Mouse (Mus musculus) retina, postnatal 7 days (tissue): ENCODE measurements at regions not wholly inside any gene's neighbourhood (a gene's known extent, or its start where the extent isn't known, plus 50 kb on each side); places are given as distances from the start of the nearest gene placed in this dataset.

Experiments
- DNase-seq: peaks from one replicate; pipeline ENCODE4 v3.0.0-alpha.2; 2012; ENCODE audit warnings: low read depth, low spot score

GRCm38 (mm10) chr15:5510056-5510455, 266.1 kb upstream of the Ptger4 start:
- no peak for DNase-seq

- DNase-seq = no peak
These were observed 267.1 kb upstream of the Ptger4 start for GRCm38 (mm10) chr15:5511046-5511445.

DNA sequence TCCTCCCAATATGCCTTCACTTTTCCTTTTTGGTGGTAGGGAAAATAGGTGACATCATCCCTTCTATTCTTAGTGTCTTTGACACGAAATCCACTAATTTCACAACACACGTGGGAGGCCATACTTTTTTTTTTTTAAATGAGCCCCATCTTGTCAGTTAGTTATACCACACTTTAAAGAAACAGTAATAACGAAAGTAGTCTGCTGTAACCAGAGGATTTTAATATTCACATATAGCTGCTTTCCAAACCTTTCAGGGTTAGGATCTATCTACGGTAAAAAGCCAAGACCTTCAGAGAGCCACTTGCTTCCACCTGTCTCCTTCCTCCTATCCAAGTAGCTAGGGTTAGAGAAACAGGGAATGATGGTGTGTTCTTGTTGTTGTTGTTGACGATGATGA, 268.6 kb upstream of the Ptger4 start:
- no peak for DNase-seq

DNA sequence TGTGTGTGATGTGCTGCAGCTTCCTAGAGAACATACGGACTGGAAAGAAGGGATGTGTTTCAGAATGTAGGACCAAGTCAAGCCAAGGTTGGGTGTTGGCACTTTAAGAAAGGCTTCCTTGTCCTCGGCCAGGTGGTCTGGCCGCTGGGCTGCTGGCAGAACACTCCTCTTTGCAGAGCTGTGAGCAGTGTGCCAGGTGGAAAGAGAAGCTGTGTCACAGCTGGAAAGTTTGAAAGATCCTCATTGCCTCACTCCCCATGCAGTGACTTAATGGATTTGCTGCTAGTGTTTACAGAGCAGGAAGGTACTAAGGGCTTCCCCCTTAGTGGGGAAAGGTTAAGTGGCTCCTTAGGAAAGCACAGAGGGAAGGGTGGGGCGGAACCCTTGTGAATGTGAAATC, 269.2 kb upstream of the Ptger4 start:
- DNase-seq = no peak

- DNase-seq = no peak
These were observed 270.2 kb upstream of the Ptger4 start for GRCm38 (mm10) chr15:5514217-5514616.

- DNase-seq = no peak
These were observed 273.4 kb upstream of the Ptger4 start for GRCm38 (mm10) chr15:5517244-5517966.

DNA sequence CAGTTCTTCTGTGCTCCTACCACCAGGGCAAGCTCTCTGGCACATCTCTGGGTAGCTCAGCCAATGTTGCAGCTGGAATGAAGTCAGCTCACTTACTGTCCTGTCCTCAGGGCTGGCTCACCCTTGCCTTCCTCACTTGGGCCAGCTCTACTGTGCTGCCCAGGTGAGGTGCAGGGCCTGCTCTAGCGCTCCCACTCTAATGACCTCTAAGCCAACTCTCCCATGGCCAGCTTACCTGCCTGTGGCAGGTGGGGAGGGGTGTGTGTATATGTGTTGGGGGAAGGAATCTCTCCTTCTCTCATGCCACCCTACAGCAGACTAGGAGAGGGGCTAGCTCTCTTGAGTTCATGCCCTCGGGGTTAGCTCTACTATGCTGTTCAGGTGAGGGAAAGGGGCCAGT, 275.6 kb upstream of the Ptger4 start:
- DNase-seq = no peak

DNA sequence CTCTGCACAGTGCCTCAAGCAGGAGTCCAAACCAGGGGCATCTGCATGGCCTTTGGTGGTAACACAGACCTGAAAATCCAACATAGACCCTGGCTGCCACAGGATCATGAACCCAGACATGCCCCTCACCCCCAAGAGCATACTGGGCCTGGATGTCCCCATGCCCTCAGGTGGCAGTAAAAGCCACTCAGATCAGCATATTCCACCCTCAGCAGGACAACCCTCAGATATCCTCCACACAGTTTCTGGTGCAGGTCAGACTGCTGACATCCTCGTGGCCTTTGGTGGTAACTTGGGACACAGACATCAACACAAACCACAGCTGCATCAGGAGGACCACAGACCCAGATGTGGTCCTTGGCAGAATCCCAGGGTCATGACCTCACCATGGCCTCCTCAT, 276.0 kb upstream of the Ptger4 start:
- no peak for DNase-seq

DNA sequence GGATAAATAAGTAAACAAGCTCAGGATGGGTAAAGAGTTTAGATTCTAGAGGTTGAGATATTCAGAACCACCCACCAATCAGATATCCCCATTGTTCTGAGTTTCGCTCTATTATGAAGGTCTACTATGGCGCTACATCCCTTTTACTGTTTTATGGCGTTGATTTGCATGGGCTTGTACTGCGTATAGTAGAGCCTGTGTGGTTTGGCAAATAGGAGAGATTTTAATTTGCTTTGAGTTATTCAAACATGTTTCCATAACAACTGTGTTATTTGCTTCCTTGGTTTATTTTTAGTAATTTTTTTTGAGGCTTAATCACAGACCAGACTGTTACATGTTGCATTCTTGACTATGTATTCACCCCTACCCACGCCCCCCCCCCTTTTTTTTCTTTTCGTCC, 284.6 kb upstream of the Ptger4 start:
- no peak for DNase-seq

DNA sequence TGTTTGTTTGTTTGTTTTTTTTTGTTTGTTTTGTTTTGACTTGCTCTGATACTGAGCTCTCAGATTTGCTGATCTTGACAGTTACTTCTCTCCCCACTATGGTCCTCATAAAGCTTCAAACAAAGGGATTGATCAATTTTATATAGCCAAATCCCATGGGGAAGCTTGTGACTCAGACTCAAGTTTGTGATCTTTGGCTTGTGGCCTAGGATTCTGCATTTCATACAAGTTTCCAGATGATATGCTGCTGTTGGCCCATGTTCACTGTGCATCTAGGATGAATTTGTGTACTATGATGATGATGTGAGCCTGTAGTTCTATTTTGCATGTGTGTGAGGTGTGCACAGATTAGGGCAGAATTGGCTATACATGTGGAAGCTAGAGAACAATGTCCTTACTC, 289.7 kb upstream of the Ptger4 start:
- no peak for DNase-seq

GRCm38 (mm10) chr15:5537432-5537831, 293.4 kb upstream of the Ptger4 start:
- no peak for DNase-seq

GRCm38 (mm10) chr15:5539301-5539928, 295.4 kb upstream of the Ptger4 start:
- DNase-seq = no peak

- DNase-seq = no peak
These were observed 310.5 kb upstream of the Ptger4 start for GRCm38 (mm10) chr15:5554526-5554925.

- DNase-seq = no peak
These were observed 310.9 kb upstream of the Ptger4 start for GRCm38 (mm10) chr15:5554926-5555325.

GRCm38 (mm10) chr15:5555381-5556066, 311.5 kb upstream of the Ptger4 start:
- no peak for DNase-seq

DNA sequence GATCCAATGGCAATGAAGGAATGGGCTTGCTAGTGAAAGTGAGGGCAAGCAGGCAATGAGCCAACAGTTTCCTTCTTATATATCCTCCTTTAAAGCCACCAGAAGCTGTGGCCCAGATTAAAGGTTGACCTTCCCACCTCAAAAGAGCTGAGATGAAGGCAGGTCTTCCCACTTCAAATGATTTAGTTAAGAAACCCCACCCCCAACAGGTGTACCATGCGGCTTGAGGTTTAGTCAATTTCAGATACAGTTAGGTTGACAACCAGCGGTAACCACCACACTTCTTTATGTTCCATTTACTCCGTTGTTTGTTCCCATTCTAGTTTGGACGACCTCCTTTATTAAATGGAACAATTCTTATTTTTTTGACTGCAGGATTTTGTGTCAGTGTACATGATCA, 317.8 kb upstream of the Ptger4 start:
- no peak for DNase-seq

DNA sequence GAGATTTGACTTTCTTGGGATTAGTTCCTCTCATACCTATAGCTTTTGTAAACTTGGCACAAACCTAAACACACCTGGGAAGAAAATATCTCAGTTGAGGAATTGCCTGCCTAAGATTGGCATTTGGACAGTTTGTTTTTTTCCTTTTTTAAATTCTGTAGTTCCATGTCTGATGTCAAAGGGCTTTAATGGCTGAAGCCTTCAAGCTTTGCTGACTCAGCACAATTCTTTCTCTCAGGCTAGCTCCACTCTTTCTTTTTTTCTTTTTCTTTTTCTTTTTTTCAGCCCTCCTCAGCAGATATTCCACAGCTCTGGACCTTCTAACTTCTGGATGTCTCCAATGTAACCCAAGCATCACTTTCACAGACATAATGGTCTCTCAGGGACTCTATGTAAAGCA, 330.4 kb upstream of the Ptger4 start:
- no peak for DNase-seq

GRCm38 (mm10) chr15:5579559-5579958, 335.6 kb upstream of the Ptger4 start:
- no peak for DNase-seq

GRCm38 (mm10) chr15:5580416-5580815, 336.4 kb upstream of the Ptger4 start:
- DNase-seq = no peak

- DNase-seq = no peak
These were observed 340.4 kb upstream of the Ptger4 start for GRCm38 (mm10) chr15:5584381-5584780.

DNA sequence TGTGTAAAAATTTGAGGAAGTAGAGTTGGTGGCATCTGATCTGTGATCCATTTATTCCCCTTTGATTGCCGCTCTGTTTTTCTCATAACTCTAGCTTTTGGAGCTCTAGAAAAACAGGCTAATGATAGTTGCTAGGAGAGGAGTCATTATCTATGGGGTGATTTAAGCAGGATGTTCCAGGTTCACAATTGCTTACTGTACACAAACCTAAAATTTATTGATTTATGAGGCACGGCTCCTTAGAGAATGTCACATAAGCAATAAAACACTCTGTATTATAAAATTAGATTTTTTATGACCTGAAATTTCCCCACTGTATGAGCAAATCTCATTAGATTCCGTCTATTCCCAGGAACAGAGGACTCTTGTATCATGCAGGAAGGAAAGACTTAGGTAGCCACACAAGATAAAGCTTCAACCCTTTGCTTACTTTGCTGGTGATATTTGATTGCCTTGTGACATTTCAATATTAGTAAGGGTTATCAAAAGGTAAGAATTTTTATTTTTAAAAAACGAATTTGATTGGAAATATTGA, 360.8 kb upstream of the Ptger4 start:
- no peak for DNase-seq

DNA sequence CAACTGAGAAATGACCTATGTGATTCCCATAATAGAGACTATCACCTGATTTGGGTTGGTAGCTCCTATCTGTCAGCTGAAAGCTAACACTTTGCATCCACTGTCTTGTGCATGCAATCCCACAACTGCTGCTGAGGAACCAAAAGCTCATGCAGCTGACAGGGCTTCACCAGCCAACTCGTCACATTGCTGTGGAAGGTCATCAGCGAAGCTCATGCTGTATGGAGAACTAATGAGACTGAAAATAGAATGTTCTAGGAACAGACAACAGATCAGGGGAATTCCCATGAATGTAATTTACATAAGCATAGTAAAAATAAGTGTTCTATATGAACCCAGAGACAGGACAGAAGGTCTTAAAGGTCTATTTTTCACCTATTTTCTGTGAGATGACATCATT, 363.5 kb upstream of the Ptger4 start:
- DNase-seq = no peak

GRCm38 (mm10) chr15:5623021-5623420, 379.0 kb upstream of the Ptger4 start:
- no peak for DNase-seq
